Mouse (Mus musculus) MEL (cell line): ENCODE measurements around the gene Slc44a3. TPM values are rescaled to one million over a fixed set of nuclear protein-coding genes. Genes with fewer than 3 reads are reported as not detected.

Source experiments
- DNase-seq: peaks from one replicate; pipeline ENCODE4 v3.0.0; 2011; ENCODE audit warnings: low read depth, low spot score
- H3K27ac ChIP-seq: 2 replicates; pipeline ENCODE4 v1.5.1; 2012; ENCODE audit warnings: low read depth, mild to moderate bottlenecking, control low read depth, low read length, moderate library complexity; ENCODE audit not compliant: control insufficient read depth
- H3K27me3 ChIP-seq, 2 experiments: fragments of 150-350 bp in 1 of 2; sonication (generic) in 1 of 2; 2 replicates each; pipeline ENCODE4 v1.6.1; 2012; ENCODE audit warnings: low read length in 2 of 2, mild to moderate bottlenecking in 2 of 2, improper control_type of control experiment in 1 of 2, moderate library complexity in 1 of 2; ENCODE audit not compliant: insufficient read depth in 2 of 2, control insufficient read depth in 1 of 2
- H3K36me3 ChIP-seq, 2 experiments: 2 replicates each; pipeline ENCODE4 v1.6.1; 2012 to 2014; ENCODE audit warnings: low read length in 2 of 2, improper control_type of control experiment in 1 of 2, inconsistent platforms in 1 of 2, mild to moderate bottlenecking in 1 of 2; ENCODE audit not compliant: insufficient read depth in 2 of 2, control insufficient read depth in 1 of 2
- H3K4me1 ChIP-seq, 2 experiments: fragments of 150-350 bp in 1 of 2; sonication (generic) in 1 of 2; 2 replicates each; pipeline ENCODE4 v1.6.1; 2012; ENCODE audit warnings: low read length in 2 of 2, improper control_type of control experiment in 1 of 2, mild to moderate bottlenecking in 1 of 2; ENCODE audit not compliant: insufficient read depth in 2 of 2, control insufficient read depth in 1 of 2
- H3K4me3 ChIP-seq, 2 experiments: fragments of 150-350 bp in 1 of 2; sonication (generic) in 1 of 2; 2 replicates each; pipeline ENCODE4 v1.5.1; 2012; ENCODE audit warnings: low read depth in 2 of 2, low read length in 2 of 2, mild to moderate bottlenecking in 2 of 2, moderate library complexity in 2 of 2, control low read depth in 1 of 2, improper control_type of control experiment in 1 of 2; ENCODE audit not compliant: control insufficient read depth in 1 of 2, insufficient read depth in 1 of 2
- H3K79me2 ChIP-seq: 2 replicates; pipeline ENCODE4 v1.6.1; 2012; ENCODE audit warnings: mild to moderate bottlenecking, low read length, moderate library complexity; ENCODE audit not compliant: control insufficient read depth, poor library complexity, insufficient read depth
- H3K9ac ChIP-seq: 2 replicates; pipeline ENCODE4 v1.6.1; 2012; ENCODE audit warnings: low read depth, mild to moderate bottlenecking, control low read depth, low read length, moderate library complexity; ENCODE audit not compliant: control insufficient read depth, poor library complexity, severe bottlenecking
- H3K9me3 ChIP-seq: fragments of 150-350 bp; sonication (generic); replicated peaks from 2 replicates; pipeline ENCODE4 v1.6.1; 2012; ENCODE audit warnings: mild to moderate bottlenecking, low read length, improper control_type of control experiment, moderate library complexity; ENCODE audit not compliant: insufficient read depth
- BHLHE40 ChIP-seq: IDR thresholded peaks from 2 replicates; pipeline ENCODE4 v1.6.1; 2012; ENCODE audit warnings: low read depth, mild to moderate bottlenecking, inconsistent platforms, low read length, improper control_type of control experiment, borderline replicate concordance
- E2F4 ChIP-seq: IDR thresholded peaks from 2 replicates; pipeline ENCODE4 v1.6.1; 2011; ENCODE audit warnings: low read depth, low read length, improper control_type of control experiment, borderline replicate concordance
- ELF1 ChIP-seq: IDR thresholded peaks from 2 replicates; pipeline ENCODE4 v1.6.1; 2014; ENCODE audit warnings: low read depth, mild to moderate bottlenecking, inconsistent platforms, low read length, improper control_type of control experiment, moderate library complexity
- EP300 ChIP-seq, 2 experiments: IDR thresholded peaks; 2 replicates each; pipeline ENCODE4 v1.6.1; 2011; ENCODE audit warnings: improper control_type of control experiment in 2 of 2, low read length in 2 of 2, low read depth in 1 of 2, mild to moderate bottlenecking in 1 of 2
- ETS1 ChIP-seq: IDR thresholded peaks from 2 replicates; pipeline ENCODE4 v1.6.1; 2012; ENCODE audit warnings: low read depth, mild to moderate bottlenecking, inconsistent platforms, low read length, improper control_type of control experiment, moderate library complexity
- GABPA ChIP-seq: IDR thresholded peaks from 2 replicates; pipeline ENCODE4 v1.6.1; 2012; ENCODE audit warnings: low read depth, mild to moderate bottlenecking, inconsistent platforms, low read length, improper control_type of control experiment, moderate library complexity
- JUND ChIP-seq: IDR thresholded peaks from 2 replicates; pipeline ENCODE4 v1.6.1; 2011; ENCODE audit warnings: low read depth, mild to moderate bottlenecking, improper control_type of control experiment, low read length
- KAT2A ChIP-seq: conservative IDR thresholded peaks from 2 replicates; pipeline ENCODE4 v1.6.1; 2012; ENCODE audit warnings: low read depth, low read length, improper control_type of control experiment, inconsistent platforms
- MAX ChIP-seq: IDR thresholded peaks from 2 replicates; pipeline ENCODE4 v1.6.1; 2011; ENCODE audit warnings: low read length, improper control_type of control experiment
- MAZ ChIP-seq: IDR thresholded peaks from 2 replicates; pipeline ENCODE4 v1.6.1; 2012; ENCODE audit warnings: low read depth, mild to moderate bottlenecking, inconsistent platforms, low read length, improper control_type of control experiment
- MEF2A ChIP-seq: IDR thresholded peaks from 2 replicates; pipeline ENCODE4 v1.6.1; 2014; ENCODE audit warnings: low read depth, mild to moderate bottlenecking, inconsistent platforms, low read length, improper control_type of control experiment; ENCODE audit not compliant: poor library complexity, insufficient replicate concordance, severe bottlenecking; ENCODE audit errors: extremely low read depth
- MYB ChIP-seq: IDR thresholded peaks from 2 replicates; pipeline ENCODE4 v1.6.1; 2011; ENCODE audit warnings: mild to moderate bottlenecking, low read depth, low read length, improper control_type of control experiment
- MYC ChIP-seq: IDR thresholded peaks from 2 replicates; pipeline ENCODE4 v1.6.1; 2011; ENCODE audit warnings: low read depth, mild to moderate bottlenecking, low read length, improper control_type of control experiment, moderate library complexity
- NELFE ChIP-seq: IDR thresholded peaks from 2 replicates; pipeline ENCODE4 v1.6.1; 2011; ENCODE audit warnings: low read depth, low read length, improper control_type of control experiment
- NRF1 ChIP-seq: IDR thresholded peaks from 2 replicates; pipeline ENCODE4 v1.6.1; 2014; ENCODE audit warnings: low read depth, mild to moderate bottlenecking, inconsistent platforms, low read length, improper control_type of control experiment, moderate library complexity; ENCODE audit not compliant: poor library complexity, insufficient read depth, severe bottlenecking
- POLR2A ChIP-seq, 2 experiments: IDR thresholded peaks; 2 replicates each; pipeline ENCODE4 v1.6.1; 2011 to 2012; ENCODE audit warnings: low read length in 2 of 2, mild to moderate bottlenecking in 2 of 2, control low read depth in 1 of 2, improper control_type of control experiment in 1 of 2, low read depth in 1 of 2, moderate library complexity in 1 of 2; ENCODE audit not compliant: control insufficient read depth in 1 of 2, insufficient read depth in 1 of 2, poor library complexity in 1 of 2
- RCOR1 ChIP-seq: IDR thresholded peaks from 2 replicates; pipeline ENCODE4 v1.6.1; 2012; ENCODE audit warnings: low read depth, mild to moderate bottlenecking, inconsistent platforms, low read length, improper control_type of control experiment
- TAL1 ChIP-seq: IDR thresholded peaks from 2 replicates; pipeline ENCODE4 v1.6.1; 2012; ENCODE audit warnings: mild to moderate bottlenecking, inconsistent platforms, low read length, moderate library complexity, mixed read lengths
- TBP ChIP-seq: IDR thresholded peaks from 2 replicates; pipeline ENCODE4 v1.8.0; 2011; ENCODE audit warnings: low read depth, low read length, improper control_type of control experiment
- USF1 ChIP-seq: IDR thresholded peaks from 2 replicates; pipeline ENCODE4 v1.6.1; 2014; ENCODE audit warnings: low read depth, mild to moderate bottlenecking, inconsistent platforms, low read length, improper control_type of control experiment, moderate library complexity
- USF2 ChIP-seq, 2 experiments: IDR thresholded peaks; 2 replicates each; pipeline ENCODE4 v1.6.1; 2011 to 2012; ENCODE audit warnings: improper control_type of control experiment in 2 of 2, low read length in 2 of 2, borderline replicate concordance in 1 of 2, inconsistent platforms in 1 of 2, low read depth in 1 of 2, mild to moderate bottlenecking in 1 of 2; ENCODE audit not compliant: insufficient read depth in 1 of 2
- ZC3H11A ChIP-seq: IDR thresholded peaks from 2 replicates; pipeline ENCODE4 v1.6.1; 2012; ENCODE audit warnings: low read depth, mild to moderate bottlenecking, inconsistent platforms, low read length, improper control_type of control experiment
- polyA plus RNA-seq, 2 experiments: library from polyadenylated mRNA; stranded (reverse) in 1 of 2; unstranded in 1 of 2; fragments of >175 nt in 1 of 2; fragments of >200 nt in 1 of 2; gene quantifications; 2 replicates each; pipeline versions ENCODE4 v1.2.1 to v1.2.4; 2012; ENCODE audit warnings: low replicate concordance in 2 of 2, low read depth in 1 of 2; ENCODE audit not compliant: insufficient read length in 2 of 2, insufficient read depth in 1 of 2, missing spikeins in 1 of 2
- total RNA-seq: library from RNA; depleted of rRNA; stranded (reverse); fragments of 300-350 nt; gene quantifications from 2 replicates; pipeline ENCODE4 v1.2.3, GENCODE M21; 2012

Gene Slc44a3
- total and polyA plus RNA-seq, 3 experiments = 0.08 to 0.11 TPM; not detected in 1

GRCm38 (mm10) chr3:121517030-121517429 is 15.2 kb downstream of the Slc44a3 start:
- H3K9me3 ChIP-seq = no peaks in the 10 kb centered on the region
- no peaks in the 10 kb centered on the region for H3K4me1 ChIP-seq
- no peak overlapping the region for H3K4me3 ChIP-seq
- H3K27ac ChIP-seq = no peak overlapping the region
- no peak for DNase-seq
- no peaks in the 10 kb centered on the region for H3K27me3 ChIP-seq
- H3K79me2 ChIP-seq = no peaks in the 10 kb centered on the region
- no peaks in the 10 kb centered on the region for H3K36me3 ChIP-seq
- no peak overlapping the region for H3K9ac ChIP-seq
- no peak for TF ChIP-seq USF1
- no peak for TF ChIP-seq NRF1
- no peak for TF ChIP-seq MAX
- no peak for TF ChIP-seq GABPA
- TF ChIP-seq ZC3H11A = no peak
- no peak for TF ChIP-seq TBP
- TF ChIP-seq NELFE = no peak
- no peak for TF ChIP-seq ETS1
- TF ChIP-seq MYB = no peak
- TF ChIP-seq USF2 (IDR thresholded peaks at IDR 0.05; ENCODE audit: borderline replicate concordance in 1 of 2, insufficient read depth in 1 of 2, low read depth in 1 of 2, low read length in 2 of 2) = no peak
- no peak for TF ChIP-seq KAT2A
- no peak for TF ChIP-seq ELF1
- no peak for TF ChIP-seq E2F4
- TF ChIP-seq MYC = no peak

DNA sequence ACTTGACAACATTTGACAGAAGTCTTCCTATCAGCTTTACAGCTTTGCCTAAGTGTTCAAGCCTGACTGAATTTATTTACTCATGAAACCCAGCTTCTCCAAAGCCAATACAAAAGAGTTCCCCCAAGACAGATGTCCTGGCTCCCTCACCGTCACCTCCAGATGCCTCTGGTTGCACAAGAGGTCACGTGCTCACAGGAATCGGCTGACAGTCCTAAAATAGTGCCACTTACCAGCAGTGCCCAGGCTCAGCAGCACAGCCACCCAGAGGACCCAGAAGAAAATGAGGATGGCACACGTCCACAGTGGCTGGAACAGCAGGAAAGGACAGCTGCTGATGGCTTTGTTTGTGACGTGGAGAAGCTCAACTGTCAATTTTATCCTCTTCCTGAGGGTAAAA is 23.1 kb downstream of the Slc44a3 start:
- no peaks in the 10 kb centered on the region for H3K4me1 ChIP-seq
- no peaks in the 10 kb centered on the region for H3K79me2 ChIP-seq
- DNase-seq = no peak
- H3K27ac ChIP-seq = no peak overlapping the region
- H3K4me3 ChIP-seq = no peak overlapping the region
- no peaks in the 10 kb centered on the region for H3K36me3 ChIP-seq
- H3K27me3 ChIP-seq = no peaks in the 10 kb centered on the region; a peak in 1 of 4 replicates
- H3K9ac ChIP-seq = no peak overlapping the region
- TF ChIP-seq BHLHE40 = no peak
- TF ChIP-seq POLR2A (IDR thresholded peaks at IDR 0.05; ENCODE audit: control insufficient read depth in 1 of 2, insufficient read depth in 1 of 2, low read depth in 1 of 2, low read length in 2 of 2, poor library complexity in 1 of 2) = no peak
- no peak for TF ChIP-seq NELFE
- TF ChIP-seq EP300 (IDR thresholded peaks at IDR 0.05; ENCODE audit: low read depth in 1 of 2, low read length in 2 of 2) = no peak
- no peak for TF ChIP-seq GABPA
- no peak for TF ChIP-seq USF1
- TF ChIP-seq TBP = no peak
- no peak for TF ChIP-seq RCOR1
- TF ChIP-seq JUND = no peak
- no peak for TF ChIP-seq MAZ
- TF ChIP-seq TAL1 = no peak
- TF ChIP-seq MEF2A = no peak
- no peak for TF ChIP-seq USF2 (IDR thresholded peaks at IDR 0.05; ENCODE audit: borderline replicate concordance in 1 of 2, insufficient read depth in 1 of 2, low read depth in 1 of 2, low read length in 2 of 2)
- H3K9me3 ChIP-seq = no peaks in the 10 kb centered on the region
